Mouse (Mus musculus) liver, postnatal 0 days (tissue): ENCODE measurements around the gene Eif3l.

ENCODE experiments used
- CTCF ChIP-seq: sonication (generic); IDR thresholded peaks from 2 replicates; pipeline ENCODE4 v1.5.1; 2016; ENCODE audit warnings: antibody characterized with exemption, low read depth
- EP300 ChIP-seq: IDR thresholded peaks from 2 replicates; pipeline ENCODE4 v1.6.1; 2016; ENCODE audit warnings: antibody characterized with exemption, low read depth, mild to moderate bottlenecking

DNA sequence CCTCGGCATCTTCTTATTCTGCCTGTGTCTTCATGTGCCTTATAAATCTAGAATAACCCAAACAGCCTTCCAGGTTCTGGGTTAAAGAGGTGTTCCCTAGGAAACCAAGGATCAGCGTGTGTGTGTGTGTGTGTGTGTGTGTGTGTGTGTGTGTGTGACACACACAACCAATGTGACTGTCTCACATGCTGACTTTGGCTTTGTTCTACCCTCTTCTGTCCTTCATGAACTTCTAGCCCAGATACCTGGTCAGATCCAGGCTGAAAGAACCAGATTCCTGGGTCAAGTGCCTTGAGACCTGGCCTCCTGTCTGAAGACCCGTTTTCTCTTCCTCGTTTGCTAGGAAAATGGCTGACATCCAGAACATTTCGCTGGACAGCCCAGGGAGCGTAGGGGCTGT lies 33.4 kb upstream of the Eif3l start, which contains the start of gene Galr3:
- TF ChIP-seq CTCF (no peak), EP300 (no peak)
